Mouse (Mus musculus) forebrain, embryonic 15.5 days (tissue): Measurements from ENCODE around the gene Pstpip1. TPM values are rescaled to one million over a fixed set of nuclear protein-coding genes. Genes with fewer than 3 reads are reported as not detected.

Experiments used
- ATAC-seq: fragments of 200-750 bp; cut with Nextera tagmentation; replicated peaks from 2 replicates; pipeline ENCODE4 v1.8.0; 2017; ENCODE audit warnings: mild to moderate bottlenecking, moderate TSS enrichment, moderate library complexity
- H3K27ac ChIP-seq: fragments of 300-500 bp; sonication (generic); replicated peaks from 2 replicates; pipeline ENCODE4 v1.5.1; 2015; ENCODE audit warnings: mild to moderate bottlenecking, inconsistent platforms
- H3K27me3 ChIP-seq: fragments of 300-500 bp; sonication (generic); 2 replicates; pipeline ENCODE4 v1.6.1; 2015; ENCODE audit warnings: inconsistent platforms
- H3K36me3 ChIP-seq: fragments of 300-500 bp; sonication (generic); 2 replicates; pipeline ENCODE4 v1.6.1; 2015; ENCODE audit warnings: mild to moderate bottlenecking, inconsistent platforms
- H3K4me1 ChIP-seq: fragments of 300-500 bp; sonication (generic); 2 replicates; pipeline ENCODE4 v1.6.1; 2015; ENCODE audit warnings: inconsistent platforms
- H3K4me2 ChIP-seq: fragments of 300-500 bp; sonication (generic); replicated peaks from 2 replicates; pipeline ENCODE4 v1.6.1; 2015; ENCODE audit warnings: mild to moderate bottlenecking, inconsistent platforms
- H3K4me3 ChIP-seq: fragments of 300-500 bp; sonication (generic); 2 replicates; pipeline ENCODE4 v1.5.1; 2015; ENCODE audit warnings: mild to moderate bottlenecking, inconsistent platforms
- H3K9ac ChIP-seq: fragments of 300-500 bp; sonication (generic); replicated peaks from 2 replicates; pipeline ENCODE4 v1.6.1; 2015; ENCODE audit warnings: mild to moderate bottlenecking, inconsistent platforms
- H3K9me3 ChIP-seq: fragments of 300-500 bp; sonication (generic); 2 replicates; pipeline ENCODE4 v1.6.1; 2016; ENCODE audit warnings: inconsistent platforms
- WGBS: fragments of 180-500 bp; shearing (Covaris S2); methylation state at CpG from one replicate; pipeline ENCODE4 v1.1.7; 2015; ENCODE audit warnings: mixed read lengths; 5-methylcytosine and 5-hydroxymethylcytosine counted together
- polyA plus RNA-seq: library from polyadenylated mRNA; unstranded; fragments of >200 nt; fragmentation: Nextera tagmentation; extraction: Ambion mirVana; gene quantifications from 2 replicates; pipeline ENCODE4 v1.2.1, GENCODE M21; 2015

Pstpip1 gene
- polyA plus RNA-seq, 1 experiment from 2014 or later = 0.60 TPM

- 66% methylated on average over 7 of the region's 7 CpGs for WGBS
These were observed 13.7 kb upstream of the Pstpip1 start for GRCm38 (mm10) chr9:56075901-56076620.

GRCm38 (mm10) chr9:56079587-56079986 is 10.2 kb upstream of the Pstpip1 start:
- H3K27me3 ChIP-seq = no peaks in the 10 kb centered on the region
- no peak overlapping the region for H3K27ac ChIP-seq
- no peaks in the 10 kb centered on the region for H3K36me3 ChIP-seq
- no peaks in the 10 kb centered on the region for H3K9me3 ChIP-seq
- no peak overlapping the region for H3K4me2 ChIP-seq
- no peak for ATAC-seq
- whole genome bisulfite sequencing = 84% methylated on average over 5 of the region's 5 CpGs
- no peak overlapping the region for H3K9ac ChIP-seq
- no peak overlapping the region for H3K4me3 ChIP-seq
- H3K4me1 ChIP-seq = no peaks in the 10 kb centered on the region

More at GRCm38 (mm10) chr9:56075901-56076620, 13.7 kb upstream of the Pstpip1 start:
- Histone ChIP-seq H3K9ac (no peak overlapping the region), H3K36me3 (0 out of 2 replicates have a peak, but pooled peaks cover under 1% of the 10 kb centered on the region), H3K4me2 (no peak overlapping the region), H3K4me1 (no peaks in the 10 kb centered on the region), H3K4me3 (no peak overlapping the region), H3K27ac (peak overlapping the region; percentile 9; the same call in 1 of the 2 replicates), H3K27me3 (no peaks in the 10 kb centered on the region), H3K9me3 (no peaks in the 10 kb centered on the region)
- ATAC-seq = no peak

- 90% methylated on average over 5 of the region's 5 CpGs for WGBS
These were observed 3.2 kb upstream of the Pstpip1 start for GRCm38 (mm10) chr9:56086524-56086923.

GRCm38 (mm10) chr9:56090546-56091225 is 924 bp downstream of the Pstpip1 start:
- ATAC-seq = peak; percentile 33; the same call in 1 of the 2 replicates
- H3K27ac ChIP-seq = peak overlapping the region; percentile 68
- no peaks in the 10 kb centered on the region for H3K27me3 ChIP-seq
- peaks cover 11% of the 10 kb centered on the region for H3K4me1 ChIP-seq
- H3K4me3 ChIP-seq = no peak overlapping the region
- peak overlapping the region; percentile 26; the same call in 1 of the 2 replicates for H3K4me2 ChIP-seq
- no peaks in the 10 kb centered on the region for H3K36me3 ChIP-seq
- H3K9me3 ChIP-seq = no peaks in the 10 kb centered on the region
- no peak overlapping the region for H3K9ac ChIP-seq
- 82% methylated on average over 5 of the region's 5 CpGs for WGBS

More at GRCm38 (mm10) chr9:56086524-56086923, 3.2 kb upstream of the Pstpip1 start:
- H3K27ac ChIP-seq = no peak overlapping the region
- H3K27me3 ChIP-seq = no peaks in the 10 kb centered on the region
- no peak overlapping the region for H3K4me2 ChIP-seq
- H3K9me3 ChIP-seq = no peaks in the 10 kb centered on the region
- peaks cover 11% of the 10 kb centered on the region for H3K4me1 ChIP-seq
- no peak overlapping the region for H3K9ac ChIP-seq
- no peak for ATAC-seq
- H3K4me3 ChIP-seq = no peak overlapping the region
- no peaks in the 10 kb centered on the region for H3K36me3 ChIP-seq

GRCm38 (mm10) chr9:56092102-56092501 is 2.3 kb downstream of the Pstpip1 start:
- Histone ChIP-seq H3K9me3 (no peaks in the 10 kb centered on the region), H3K4me2 (no peak overlapping the region), H3K4me1 (peaks cover 11% of the 10 kb centered on the region), H3K27ac (no peak overlapping the region), H3K9ac (no peak overlapping the region), H3K4me3 (no peak overlapping the region), H3K36me3 (no peaks in the 10 kb centered on the region), H3K27me3 (no peaks in the 10 kb centered on the region)
- no peak for ATAC-seq
- 54% methylated on average over 2 of the region's 2 CpGs for WGBS

- Histone ChIP-seq H3K4me1 (0 out of 2 replicates have a peak, but pooled peaks cover 3% of the 10 kb centered on the region), H3K27me3 (no peaks in the 10 kb centered on the region), H3K9ac (no peak overlapping the region), H3K27ac (no peak overlapping the region), H3K4me3 (no peak overlapping the region), H3K9me3 (no peaks in the 10 kb centered on the region), H3K36me3 (no peaks in the 10 kb centered on the region), H3K4me2 (no peak overlapping the region)
- ATAC-seq = no peak
- WGBS = 89% methylated on average over 4 of the region's 4 CpGs
These were observed 8.0 kb downstream of the Pstpip1 start for GRCm38 (mm10) chr9:56097584-56098298.

GRCm38 (mm10) chr9:56100041-56100522 is 10.3 kb downstream of the Pstpip1 start:
- H3K9ac ChIP-seq = no peak overlapping the region
- no peaks in the 10 kb centered on the region for H3K27me3 ChIP-seq
- 84% methylated on average over 7 of the region's 7 CpGs for WGBS
- no peak for ATAC-seq
- 0 out of 2 replicates have a peak, but pooled peaks cover 3% of the 10 kb centered on the region for H3K4me1 ChIP-seq
- H3K27ac ChIP-seq = no peak overlapping the region
- H3K36me3 ChIP-seq = no peaks in the 10 kb centered on the region
- no peak overlapping the region for H3K4me3 ChIP-seq
- no peaks in the 10 kb centered on the region for H3K9me3 ChIP-seq
- H3K4me2 ChIP-seq = no peak overlapping the region

GRCm38 (mm10) chr9:56101022-56101421 is 11.3 kb downstream of the Pstpip1 start:
- Histone ChIP-seq H3K36me3 (no peaks in the 10 kb centered on the region), H3K9ac (no peak overlapping the region), H3K27me3 (no peaks in the 10 kb centered on the region), H3K4me2 (no peak overlapping the region), H3K27ac (no peak overlapping the region), H3K9me3 (no peaks in the 10 kb centered on the region), H3K4me3 (no peak overlapping the region), H3K4me1 (0 out of 2 replicates have a peak, but pooled peaks cover 3% of the 10 kb centered on the region)
- no peak for ATAC-seq
- 56% methylated on average over 4 of the region's 4 CpGs for WGBS

GRCm38 (mm10) chr9:56104921-56105320 is 15.2 kb downstream of the Pstpip1 start:
- H3K4me1 ChIP-seq = 0 out of 2 replicates have a peak, but pooled peaks cover 3% of the 10 kb centered on the region
- H3K4me2 ChIP-seq = no peak overlapping the region
- no peak overlapping the region for H3K27ac ChIP-seq
- no peaks in the 10 kb centered on the region for H3K27me3 ChIP-seq
- ATAC-seq = no peak
- no peaks in the 10 kb centered on the region for H3K36me3 ChIP-seq
- no peaks in the 10 kb centered on the region for H3K9me3 ChIP-seq
- H3K9ac ChIP-seq = no peak overlapping the region
- H3K4me3 ChIP-seq = no peak overlapping the region
- whole genome bisulfite sequencing = 89% methylated on average over 7 of the region's 7 CpGs

- Histone ChIP-seq H3K4me1 (no peaks in the 10 kb centered on the region), H3K27me3 (no peaks in the 10 kb centered on the region), H3K4me2 (no peak overlapping the region), H3K9ac (no peak overlapping the region), H3K4me3 (no peak overlapping the region), H3K27ac (no peak overlapping the region), H3K36me3 (no peaks in the 10 kb centered on the region), H3K9me3 (no peaks in the 10 kb centered on the region)
- WGBS = 63% methylated on average over 6 of the region's 6 CpGs
- no peak for ATAC-seq
These were observed 16.7 kb downstream of the Pstpip1 start for GRCm38 (mm10) chr9:56106274-56107072.

GRCm38 (mm10) chr9:56107527-56107926 is 17.8 kb downstream of the Pstpip1 start:
- Histone ChIP-seq H3K27me3 (no peaks in the 10 kb centered on the region), H3K4me3 (no peak overlapping the region), H3K9me3 (no peaks in the 10 kb centered on the region), H3K4me2 (no peak overlapping the region), H3K4me1 (no peaks in the 10 kb centered on the region), H3K36me3 (no peaks in the 10 kb centered on the region), H3K9ac (no peak overlapping the region), H3K27ac (no peak overlapping the region)
- no peak for ATAC-seq
- WGBS = 73% methylated on average over 6 of the region's 6 CpGs
